Mouse (Mus musculus): ENCODE results near the gene Mus81.
"Not testable (repeated sequence)": the region's sequence is repeated elsewhere in the genome, so short reads cannot be mapped to it uniquely, and the experiment has no call there.

Mus81 gene

DNA sequence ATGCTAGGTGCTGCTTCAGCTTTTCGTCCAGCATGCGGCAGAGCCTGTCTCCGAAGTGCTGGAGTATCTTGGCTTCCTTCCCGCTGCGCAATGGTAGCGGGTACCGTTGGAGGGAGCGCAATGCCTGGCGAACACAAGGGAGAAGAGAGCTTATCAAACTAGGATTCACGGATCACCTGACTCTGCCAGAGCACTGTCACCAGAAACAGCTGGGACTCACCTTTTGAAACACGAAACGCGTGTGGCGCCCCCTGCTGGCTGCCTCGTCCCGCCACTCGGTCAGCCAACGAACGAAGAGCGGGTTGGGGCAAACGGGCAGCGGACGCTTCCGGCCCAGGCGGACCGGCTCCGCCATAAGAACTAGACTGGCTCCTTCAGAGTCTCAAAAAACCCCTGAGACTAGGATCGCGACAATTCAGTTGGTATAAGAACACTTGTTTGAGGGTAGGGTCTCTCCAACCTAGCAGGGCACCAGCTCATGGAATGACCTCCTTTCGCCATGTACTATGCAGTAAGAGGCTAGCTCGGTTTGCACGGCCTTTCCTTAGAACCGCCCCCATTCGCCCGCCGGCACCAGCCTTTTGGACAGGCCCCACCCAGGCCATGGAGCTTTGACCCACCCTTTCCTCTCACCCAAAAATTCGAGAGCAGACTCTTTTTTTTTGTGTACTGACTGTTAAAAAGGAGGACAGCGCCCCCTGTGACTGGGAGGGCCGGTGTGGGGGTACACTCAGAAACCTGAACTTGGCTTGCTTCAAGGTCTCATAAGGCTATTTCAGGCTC is at the start of gene Mus81:
Gene Mus81 (minus strand): TSS at position 635 of the 783 bp plus-strand sequence.
- peak; percentile 95 for DNase-seq

- no peak for DNase-seq
Observed at GRCm38 (mm10) chr19:5532520-5532919, 44.3 kb upstream of the Mus81 start.

DNA sequence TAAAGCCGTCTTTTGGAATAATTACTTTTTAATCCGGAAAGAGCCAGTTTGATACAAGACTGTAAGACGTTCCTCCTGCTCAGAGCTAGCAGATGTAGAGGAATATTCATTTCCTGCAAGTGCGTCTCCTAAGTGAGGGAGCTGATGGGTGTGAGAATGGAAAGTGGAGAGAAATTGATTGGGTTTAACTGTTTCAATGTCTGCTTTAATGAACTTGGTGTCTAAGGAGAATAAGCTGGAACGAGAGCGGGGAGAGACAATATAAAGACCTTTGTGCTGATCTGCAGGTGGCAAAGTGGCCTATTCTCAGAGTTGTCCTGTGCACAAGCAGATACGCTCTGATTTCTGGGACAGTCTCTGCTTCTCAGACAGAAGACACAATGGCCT is 41.9 kb upstream of the Mus81 start:
- no peak for DNase-seq

DNA sequence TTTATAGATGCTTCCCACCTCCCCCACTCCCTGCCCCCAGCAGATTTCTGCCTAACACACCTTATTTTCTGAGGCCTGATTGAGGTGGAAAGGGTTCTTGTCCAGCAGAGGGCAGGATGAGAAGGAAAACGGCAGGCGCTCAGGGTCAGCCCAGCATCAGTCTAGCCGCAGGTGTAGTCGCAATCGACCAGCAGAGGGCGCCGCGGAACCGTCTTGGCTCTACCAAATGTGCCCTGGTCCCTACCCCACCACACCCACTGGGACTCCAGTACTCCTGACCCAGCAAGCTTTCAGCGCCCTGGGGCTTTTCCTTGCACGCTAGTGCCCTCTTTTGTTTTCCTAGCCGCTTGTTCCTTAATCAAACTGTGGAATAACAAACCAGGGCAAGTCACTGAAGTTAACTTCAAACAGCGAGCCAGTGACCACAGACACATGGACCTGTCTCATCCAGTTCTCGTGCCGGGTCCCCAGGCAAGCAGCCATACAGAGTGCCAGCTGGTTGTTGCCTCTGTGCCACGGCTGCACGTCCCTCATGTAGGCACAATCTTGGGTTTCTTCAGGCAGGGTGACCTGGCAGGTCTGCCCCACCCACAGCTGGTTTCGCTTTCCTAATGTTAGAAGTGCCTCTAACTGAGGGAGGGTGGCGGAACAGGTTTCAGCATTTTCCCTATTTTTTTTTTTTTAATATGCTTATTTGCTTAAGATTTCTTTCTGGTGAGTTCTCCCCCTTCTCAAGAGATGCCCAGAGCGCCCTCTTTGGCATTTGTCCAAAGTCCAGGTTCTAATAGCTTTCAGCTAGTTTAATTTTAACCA is 41.3 kb upstream of the Mus81 start:
- peak; percentile 88 for DNase-seq

GRCm38 (mm10) chr19:5525204-5525603 is 37.0 kb upstream of the Mus81 start:
- no peak for DNase-seq

- no peak for DNase-seq
Observed at GRCm38 (mm10) chr19:5518721-5519120, 30.5 kb upstream of the Mus81 start.

GRCm38 (mm10) chr19:5516906-5517505 is 28.8 kb upstream of the Mus81 start:
- DNase-seq = peak; percentile 79

GRCm38 (mm10) chr19:5515840-5516777 is 27.9 kb upstream of the Mus81 start:
- DNase-seq = no peak

DNA sequence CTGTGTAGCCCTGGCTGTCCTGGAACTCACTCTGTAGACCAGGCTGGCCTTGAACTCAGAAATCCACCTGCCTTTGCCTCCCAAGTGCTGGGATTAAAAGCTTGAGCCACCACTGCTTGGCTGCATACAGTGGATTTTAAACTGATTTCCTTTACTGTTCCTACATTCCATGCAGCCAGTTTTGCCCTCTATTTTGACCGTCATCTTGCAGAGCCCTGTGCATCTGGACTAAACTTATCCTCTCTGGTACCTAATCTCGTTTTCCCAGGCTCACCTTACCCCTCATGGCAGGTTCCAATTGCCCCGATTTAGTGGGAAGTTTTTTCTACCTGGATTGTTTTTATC is 24.8 kb upstream of the Mus81 start:
- no peak for DNase-seq

DNA sequence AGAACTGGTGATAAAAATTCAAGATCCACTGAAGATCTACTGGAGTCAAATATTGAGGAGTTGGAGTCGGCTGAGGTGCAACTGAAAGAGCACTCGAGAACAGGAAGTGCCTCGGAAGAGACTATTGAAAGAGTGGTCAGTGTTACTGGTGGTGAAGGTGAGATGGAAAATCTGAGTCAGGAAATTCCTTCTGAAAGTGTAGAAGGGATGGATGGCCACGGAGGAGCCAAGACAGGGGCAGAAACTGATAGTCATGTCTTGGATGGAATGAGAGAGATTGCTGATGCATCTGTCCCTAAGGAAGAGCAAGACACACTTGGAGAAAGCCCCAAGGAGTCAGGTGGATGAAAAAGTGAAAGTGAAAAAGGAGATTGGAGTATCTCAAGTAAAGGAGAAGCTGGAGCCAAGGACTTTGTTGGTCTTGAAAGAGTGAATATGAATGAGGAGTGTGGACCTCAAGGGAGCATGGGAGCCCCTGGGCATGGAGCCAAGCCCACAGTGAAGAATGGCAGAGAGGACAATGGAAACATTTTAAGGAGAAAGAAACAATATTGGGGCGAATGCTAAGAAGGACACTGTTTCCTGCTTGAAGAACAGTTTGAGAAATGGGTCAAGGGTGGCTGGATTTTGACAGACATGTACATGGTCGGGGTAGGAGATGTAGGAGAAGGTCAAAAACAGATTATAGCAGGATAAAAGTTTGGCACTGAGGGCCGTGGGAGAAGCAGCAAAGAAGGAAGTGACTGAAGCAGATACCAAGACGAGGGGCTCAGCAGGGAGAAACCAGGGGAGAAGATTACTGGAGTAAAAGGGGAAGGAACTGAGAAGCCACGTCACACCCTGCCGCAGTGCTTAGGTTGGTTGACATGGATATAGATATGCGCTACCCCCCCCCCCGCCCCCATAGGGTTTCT is 24.1 kb upstream of the Mus81 start:
- DNase-seq = no peak

DNA sequence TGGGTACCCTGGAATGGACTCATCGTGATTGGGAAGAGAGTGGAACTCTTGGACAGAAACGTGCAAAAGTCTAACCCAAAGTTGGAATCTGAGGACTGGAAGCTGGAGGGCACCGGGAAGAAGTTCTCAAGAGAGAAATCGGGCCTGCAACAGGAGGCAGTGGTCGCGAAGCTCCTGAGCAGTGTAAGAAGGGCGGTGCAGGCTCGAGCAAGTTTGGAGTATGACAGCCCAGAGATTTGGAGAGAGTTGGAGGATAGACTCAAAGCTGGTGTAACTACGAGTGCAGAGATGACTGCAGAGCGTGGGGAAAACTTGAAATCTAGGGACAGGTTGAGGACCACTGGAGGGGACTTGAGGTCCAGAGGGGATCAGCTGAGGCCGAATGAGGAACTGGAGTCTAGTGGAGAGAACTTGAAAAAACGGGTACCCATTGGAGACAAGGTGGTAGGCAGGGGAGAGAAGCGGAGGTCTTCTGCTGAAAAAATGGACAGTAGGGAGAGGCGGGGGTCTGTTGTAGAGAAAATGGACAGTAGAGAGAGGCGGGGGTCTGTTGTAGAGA is 23.0 kb upstream of the Mus81 start:
- no peak for DNase-seq

DNA sequence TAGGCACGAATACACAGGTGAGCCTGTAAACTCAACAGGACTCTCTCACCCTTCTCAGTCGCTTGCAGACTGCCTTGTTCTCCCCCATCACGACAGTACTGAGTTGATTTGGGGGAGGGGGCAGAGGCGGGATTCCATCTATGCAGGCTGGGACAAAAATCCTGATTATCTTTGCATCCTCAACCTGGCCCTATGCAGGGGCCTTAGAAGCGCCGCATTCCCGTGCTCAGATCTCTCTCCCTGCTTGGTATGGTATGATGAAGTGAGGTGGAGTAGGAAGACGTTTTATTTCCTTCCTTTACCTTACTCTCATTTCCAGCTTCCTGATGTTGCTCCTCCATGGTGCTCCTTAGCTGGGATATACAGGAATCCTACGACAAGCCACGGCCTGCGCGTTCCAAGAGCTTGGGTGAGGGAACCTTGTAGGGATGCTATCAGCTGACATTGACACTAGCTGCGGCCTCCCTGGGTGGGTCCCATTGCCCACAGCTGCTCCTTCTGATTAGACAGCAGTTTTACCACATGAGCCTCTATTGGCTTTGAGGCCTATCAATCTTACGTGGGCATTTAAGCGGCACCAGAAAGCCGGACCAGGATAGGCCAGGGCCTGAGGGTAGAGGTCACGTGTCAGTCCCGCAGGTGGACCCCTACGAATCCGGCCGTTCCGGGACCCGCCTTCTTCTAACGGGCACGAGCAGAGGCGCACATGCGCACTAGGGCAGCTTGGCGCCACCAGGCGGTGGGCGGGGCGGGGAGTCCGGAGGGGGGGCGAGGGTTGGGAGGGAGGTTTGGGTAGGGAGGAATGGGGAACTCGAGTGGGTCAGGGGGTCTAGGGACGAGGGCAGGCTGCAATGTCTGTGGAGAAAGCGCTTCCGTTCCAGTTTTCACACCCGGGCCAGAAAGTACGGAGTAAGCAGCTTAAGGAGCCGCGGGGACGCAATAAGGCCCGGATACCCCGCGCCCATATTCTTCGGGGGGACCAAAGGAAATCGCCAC is 22.1 kb upstream of the Mus81 start, which contains the start of gene Snx32:
Gene Snx32 (minus strand): TSS at position 508 of the 996 bp plus-strand sequence.
- peak; percentile 100 for DNase-seq

DNA sequence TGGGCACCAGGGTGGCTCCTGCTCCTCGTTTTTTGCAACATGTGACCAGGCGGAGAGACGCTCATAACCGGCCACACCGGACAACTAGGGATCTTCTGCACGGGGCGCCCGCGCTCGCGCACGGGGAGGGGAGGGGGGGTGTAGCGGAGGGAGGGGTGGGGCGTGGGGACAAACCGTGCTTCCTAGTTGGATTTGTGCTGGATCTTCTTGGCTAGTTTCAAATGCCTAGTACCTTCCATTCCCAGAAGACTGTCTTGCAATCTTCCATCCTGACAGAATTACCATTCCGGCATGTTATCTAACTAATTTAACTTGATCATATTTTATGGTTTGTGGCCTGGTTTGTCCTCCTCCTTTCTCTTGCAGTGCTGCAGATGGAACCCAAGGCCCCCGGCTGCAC is 15.5 kb upstream of the Mus81 start, which contains the start of gene 1700020D05Rik:
Gene 1700020D05Rik (minus strand): TSS at position 101 of the 400 bp plus-strand sequence.
- no peak for DNase-seq

GRCm38 (mm10) chr19:5500330-5500875 is 12.2 kb upstream of the Mus81 start:
- DNase-seq = no peak

DNA sequence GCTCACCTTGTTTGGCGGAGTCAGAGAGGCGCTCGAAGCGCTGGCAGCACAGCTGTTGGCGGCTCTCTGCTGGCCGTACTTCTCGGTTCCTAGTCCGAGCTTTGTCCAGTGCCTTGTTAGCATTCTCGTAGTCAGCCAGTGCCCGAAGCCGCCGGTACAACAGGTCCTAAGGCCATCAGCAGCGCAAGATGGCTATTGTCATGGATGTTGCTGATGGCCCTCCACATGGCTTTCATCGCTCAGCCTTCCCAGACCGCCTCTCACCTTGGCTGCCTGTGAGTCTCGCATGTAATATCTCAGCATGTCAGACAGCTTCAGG is 7.8 kb upstream of the Mus81 start:
- no peak for DNase-seq

- DNase-seq = no peak
Observed at GRCm38 (mm10) chr19:5495353-5496051, 7.3 kb upstream of the Mus81 start.

DNA sequence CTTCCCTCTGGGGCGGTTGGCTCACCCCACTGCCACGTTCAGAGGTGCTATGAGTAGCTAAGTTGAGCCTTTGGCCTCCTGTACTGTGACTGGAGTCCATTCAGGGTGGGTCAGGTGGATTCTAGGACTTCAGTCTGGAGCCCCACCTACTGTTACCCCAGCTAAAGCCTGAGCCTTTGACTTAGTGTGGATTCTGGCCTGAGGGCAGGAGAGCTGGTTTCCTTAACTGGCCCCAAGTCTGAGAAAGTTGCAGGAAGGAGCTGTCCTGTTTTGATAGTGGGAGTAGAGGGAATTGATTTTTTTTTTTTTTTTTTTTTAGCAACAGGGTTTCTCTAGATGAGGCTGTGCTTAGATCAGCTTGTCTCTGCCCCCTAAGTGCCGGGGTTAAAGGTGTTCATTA is 6.1 kb upstream of the Mus81 start:
- DNase-seq = no peak

- not testable (repeated sequence) for DNase-seq
Observed at GRCm38 (mm10) chr19:5493301-5493721, 5.1 kb upstream of the Mus81 start.

DNA sequence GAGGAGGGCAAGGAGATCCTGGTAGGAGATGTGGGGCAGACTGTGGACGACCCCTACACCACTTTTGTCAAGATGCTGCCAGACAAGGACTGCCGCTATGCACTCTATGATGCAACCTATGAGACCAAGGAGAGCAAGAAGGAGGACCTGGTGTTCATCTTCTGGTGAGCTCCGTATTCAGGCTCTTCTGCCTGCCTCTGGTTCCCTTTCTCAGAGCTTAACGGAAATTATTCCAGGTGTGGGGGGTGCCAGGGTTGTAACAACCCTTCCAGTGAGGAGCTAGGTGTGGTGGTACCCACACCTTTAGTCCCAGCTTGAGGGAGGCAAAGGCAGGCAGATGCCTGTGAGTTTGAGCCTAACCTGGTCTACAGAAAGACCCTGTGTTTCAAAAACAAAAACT is 4.4 kb upstream of the Mus81 start:
- no peak for DNase-seq
